Mouse (Mus musculus) G1E-ER4 (cell line): ENCODE data around the gene Cmtm5. TPM values are rescaled to one million over a fixed set of nuclear protein-coding genes. Genes with fewer than 3 reads are reported as not detected.

Experiments used
- GATA1 ChIP-seq: IDR thresholded peaks from one replicate; pipeline ENCODE4 v1.8.0; 2012; ENCODE audit warnings: low read length, inconsistent platforms
- polyA plus RNA-seq: library from polyadenylated mRNA; stranded (reverse); fragments of >175 nt; gene quantifications from 2 replicates; pipeline ENCODE4 v1.2.3, GENCODE M21; 2012

The Cmtm5 gene
- not detected in 2 replicates for polyA plus RNA-seq

DNA sequence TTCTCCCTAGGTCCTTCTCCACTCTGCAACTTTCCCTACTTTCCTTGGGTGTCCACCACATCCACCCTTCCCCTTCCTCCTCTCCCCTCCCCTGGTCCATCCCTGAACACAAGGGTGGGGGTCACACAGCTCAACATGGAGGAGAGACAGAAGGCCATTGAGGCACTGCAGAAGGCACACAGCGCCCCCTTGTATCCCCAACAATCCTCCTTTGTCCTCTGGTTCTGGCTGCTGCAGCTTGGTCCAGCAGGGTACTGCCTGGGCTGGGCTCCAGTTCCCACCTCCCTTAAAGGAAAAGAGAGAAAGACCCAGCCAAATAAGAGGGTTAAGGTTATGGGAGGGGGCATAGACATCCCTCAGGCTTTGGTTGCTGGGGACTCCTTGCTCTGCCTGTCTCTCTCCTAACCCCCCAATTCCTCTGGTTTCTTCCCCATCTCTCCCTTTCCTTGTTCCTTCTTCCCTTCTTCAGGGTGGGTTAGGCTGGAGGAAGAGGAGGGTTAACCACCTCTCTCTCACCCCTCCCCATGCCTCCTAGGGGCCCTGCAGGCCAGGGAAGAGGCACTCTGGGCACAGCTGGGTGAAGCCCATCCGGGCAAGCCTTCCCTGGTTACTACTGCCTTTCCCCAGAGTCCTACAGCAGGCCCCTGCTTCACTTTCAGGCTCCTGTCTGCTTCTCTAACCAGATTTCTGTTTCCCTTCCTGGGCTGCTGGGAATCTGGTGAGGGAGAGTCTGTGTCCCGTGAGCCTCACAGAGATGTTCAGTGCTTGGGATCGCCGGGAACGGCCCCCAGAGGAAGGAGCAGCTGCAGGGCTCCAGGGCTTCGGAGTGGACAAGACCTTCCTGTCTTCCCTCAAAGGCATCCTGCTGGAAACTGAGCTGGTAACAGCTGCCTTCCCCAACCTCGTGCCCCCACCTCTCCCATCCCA, at the start of gene Cmtm5:
Gene Cmtm5, plus strand, starts transcription at position 358 of the 927 bp plus-strand sequence.
- TF ChIP-seq GATA1: no peak

DNA sequence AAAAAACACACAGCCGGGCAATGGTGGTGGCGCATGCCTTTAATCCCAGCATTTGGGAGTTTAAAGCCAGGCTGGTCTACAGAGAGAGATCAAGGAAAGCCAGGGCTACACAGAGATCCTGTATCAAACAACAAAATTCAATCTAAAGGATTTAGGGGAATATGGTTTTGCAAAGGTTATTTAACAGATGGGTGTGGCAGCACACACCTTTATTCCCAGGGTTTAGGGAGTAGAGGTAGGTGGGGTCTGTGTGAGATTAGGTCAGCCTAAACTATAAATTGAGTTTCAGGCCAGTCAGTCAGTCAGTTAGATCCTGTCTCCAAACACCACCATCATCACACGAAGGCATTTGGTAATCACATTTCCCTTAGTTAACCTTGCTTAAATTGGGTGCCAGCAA, 43.9 kb upstream of the Cmtm5 start, which contains the start of gene Pabpn1:
Gene Pabpn1, plus strand, starts transcription at position 301 of the 400 bp plus-strand sequence.
- TF ChIP-seq GATA1: no peak

DNA sequence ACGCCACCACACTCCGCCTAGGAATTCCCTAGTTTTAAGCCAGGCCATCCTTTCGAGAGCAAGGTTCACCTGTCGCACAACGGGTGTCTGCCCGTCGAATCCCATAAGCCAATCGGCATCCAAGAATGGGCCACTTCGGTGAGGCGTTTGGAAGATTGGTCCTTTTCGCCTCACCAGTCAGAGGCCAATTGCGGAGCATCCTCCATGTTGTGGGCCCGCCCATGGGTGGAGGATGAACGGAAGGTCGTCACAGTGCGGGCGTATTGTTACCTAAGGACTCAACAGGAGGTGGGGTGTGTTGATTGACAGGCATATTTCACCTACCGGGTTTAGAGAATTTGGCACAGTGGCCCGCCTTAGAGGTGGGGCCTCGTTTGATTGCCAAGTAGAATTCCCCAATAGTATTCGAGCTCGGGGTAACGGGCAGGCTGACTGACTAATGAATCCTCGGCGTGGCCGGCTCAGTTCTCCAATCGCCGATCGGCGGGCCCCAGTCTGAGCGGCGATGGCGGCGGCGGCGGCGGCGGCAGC, 42.3 kb upstream of the Cmtm5 start:
- TF ChIP-seq GATA1: no peak

DNA sequence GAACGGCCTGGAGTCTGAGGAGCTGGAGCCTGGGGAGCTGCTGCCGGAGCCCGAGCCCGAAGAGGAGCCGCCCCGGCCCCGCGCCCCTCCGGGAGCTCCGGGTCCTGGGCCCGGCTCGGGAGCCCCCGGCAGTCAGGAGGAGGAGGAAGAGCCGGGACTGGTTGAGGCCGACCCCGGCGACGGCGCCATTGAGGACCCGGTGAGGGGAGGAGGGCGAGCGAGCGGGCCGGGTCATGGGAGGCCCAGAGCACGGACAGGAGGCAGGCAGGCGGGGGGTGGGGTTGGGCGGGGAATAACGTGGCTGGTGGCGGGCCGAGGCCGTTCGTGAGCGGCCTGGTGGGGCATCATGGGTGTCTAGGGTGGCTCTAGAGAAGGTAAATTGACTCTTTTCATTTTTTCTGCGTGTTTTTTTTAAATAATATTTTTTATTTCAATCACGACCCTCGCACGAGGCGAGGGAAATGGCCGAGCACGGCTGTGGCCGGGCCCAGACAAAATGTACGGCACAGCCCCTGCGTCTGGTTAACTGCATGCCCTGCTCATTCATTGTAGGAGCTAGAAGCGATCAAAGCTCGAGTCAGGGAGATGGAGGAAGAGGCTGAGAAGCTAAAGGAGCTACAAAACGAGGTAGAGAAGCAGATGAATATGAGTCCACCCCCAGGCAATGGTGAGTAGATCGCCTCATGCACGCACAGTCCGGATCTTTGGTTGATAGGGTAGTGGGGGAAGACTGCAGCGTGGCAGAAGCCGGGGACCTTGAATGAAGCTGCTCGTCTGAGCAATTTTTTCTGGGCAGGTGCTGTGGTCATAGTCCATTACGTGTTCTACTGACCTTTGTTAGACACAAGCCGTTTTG, 41.5 kb upstream of the Cmtm5 start:
- no peak for TF ChIP-seq GATA1

DNA sequence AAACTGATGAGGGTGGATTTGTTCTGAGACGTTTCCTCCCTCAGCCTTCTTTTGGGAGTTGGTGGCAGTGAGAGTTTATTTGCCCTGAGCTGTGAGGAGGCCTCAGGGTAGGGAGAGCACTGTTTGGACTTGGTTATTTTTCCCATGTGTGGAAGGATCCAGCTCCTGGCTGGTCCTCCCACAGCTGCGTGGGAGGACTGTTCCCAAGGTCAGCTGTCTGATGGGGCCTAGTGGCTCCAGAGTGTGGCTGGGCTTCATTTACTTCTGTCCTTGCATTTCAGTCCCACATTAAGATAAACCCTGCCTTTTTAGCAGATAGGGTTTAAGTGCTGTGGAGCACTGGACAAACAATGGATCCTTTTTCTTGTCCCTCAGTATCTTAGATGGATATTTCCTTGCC, 38.6 kb upstream of the Cmtm5 start:
- TF ChIP-seq GATA1: no peak

DNA sequence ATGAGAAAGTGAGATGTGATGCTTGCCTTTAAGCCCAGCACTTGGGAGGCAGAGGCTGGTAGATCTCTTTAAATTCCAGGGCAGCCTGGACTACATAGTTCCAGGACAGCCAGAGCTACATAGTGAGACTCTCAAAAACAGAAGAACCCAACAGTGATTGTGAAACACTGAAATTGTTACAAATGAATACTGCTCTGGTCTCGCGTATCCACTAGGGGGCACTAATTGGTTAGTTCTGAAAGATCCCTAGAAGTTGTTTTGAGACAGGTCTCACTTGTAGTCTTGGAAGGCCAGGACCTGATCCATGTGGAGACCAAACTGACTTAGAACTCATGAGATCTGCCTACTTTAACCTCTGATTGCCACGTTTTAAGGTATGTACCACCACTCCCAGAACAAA, 35.7 kb upstream of the Cmtm5 start:
- TF ChIP-seq GATA1: no peak

DNA sequence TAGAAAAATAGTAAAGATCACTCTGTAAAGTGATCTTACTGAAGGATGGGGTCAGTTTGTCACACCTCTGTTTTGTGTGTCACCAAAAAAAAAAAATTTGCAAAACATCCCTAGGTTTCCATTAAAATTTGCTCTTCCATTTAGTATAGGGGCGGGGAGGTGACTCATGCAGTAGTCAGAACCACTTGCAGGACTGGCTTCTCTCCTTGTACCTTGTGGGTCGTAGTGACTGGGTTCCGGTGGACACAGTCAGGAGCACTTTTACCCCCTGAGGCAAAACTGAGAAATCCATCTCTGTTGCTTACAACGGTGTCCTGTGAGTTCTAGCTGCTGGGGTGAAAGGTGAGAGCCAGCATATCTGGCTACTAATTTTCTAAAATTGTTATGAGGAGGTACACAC, 32.4 kb upstream of the Cmtm5 start:
- TF ChIP-seq GATA1: no peak

DNA sequence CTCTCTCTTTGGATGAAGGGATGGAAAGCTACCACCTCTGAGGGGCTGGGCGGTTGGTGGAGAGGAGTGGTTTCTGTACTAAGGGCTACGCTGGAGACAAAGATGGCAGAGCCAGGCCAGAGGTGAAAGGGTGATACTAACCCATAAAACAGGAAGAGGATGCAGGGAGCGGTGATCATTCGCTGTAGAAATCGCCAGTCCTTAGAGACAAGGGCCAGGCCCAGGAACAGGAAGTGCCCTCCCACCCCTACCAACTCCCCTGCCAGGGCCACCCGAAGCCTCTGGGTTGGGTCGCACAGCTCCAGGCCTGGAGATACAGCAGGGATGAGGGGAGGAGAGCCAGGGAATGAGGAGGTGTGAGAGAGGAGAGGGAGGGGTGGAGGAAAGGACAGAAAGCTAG, 27.4 kb upstream of the Cmtm5 start:
- no peak for TF ChIP-seq GATA1

DNA sequence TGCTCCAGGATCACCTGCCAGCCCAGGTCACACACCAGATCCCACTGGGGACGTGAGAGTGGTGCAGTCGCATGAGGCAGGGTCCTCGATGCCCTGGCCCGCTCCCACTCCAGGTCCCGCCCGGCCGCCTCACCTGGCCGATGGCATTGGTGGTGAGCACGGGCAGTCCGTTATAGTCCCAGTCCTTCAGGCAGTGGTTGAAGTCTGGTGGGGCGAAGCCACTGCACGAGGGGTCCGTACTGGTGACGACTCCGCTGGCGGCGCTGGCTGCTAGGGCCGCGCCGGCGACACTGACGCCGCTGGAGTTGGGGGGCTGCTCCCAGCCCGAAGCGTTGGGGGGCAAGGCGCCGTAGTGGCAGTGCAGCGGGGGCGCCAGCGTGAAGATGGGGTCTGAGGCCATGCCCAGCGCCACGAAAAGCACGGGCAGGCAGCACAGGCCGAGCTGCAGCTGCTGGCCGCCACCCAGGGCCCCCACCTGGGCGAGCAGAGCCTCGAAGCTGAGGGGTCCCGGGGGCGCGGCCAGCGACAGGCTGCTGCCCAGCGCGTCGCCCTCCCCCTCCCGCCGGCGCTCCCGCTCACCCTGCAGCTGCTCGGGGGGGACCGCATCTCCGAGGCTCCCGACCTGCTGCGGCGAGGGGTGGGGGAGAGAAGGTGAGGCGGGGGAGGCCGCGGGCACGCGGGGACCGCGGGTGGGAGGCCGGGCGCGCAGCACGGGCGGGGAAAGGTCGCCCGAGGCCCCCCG, 23.8 kb upstream of the Cmtm5 start:
- TF ChIP-seq GATA1: no peak

DNA sequence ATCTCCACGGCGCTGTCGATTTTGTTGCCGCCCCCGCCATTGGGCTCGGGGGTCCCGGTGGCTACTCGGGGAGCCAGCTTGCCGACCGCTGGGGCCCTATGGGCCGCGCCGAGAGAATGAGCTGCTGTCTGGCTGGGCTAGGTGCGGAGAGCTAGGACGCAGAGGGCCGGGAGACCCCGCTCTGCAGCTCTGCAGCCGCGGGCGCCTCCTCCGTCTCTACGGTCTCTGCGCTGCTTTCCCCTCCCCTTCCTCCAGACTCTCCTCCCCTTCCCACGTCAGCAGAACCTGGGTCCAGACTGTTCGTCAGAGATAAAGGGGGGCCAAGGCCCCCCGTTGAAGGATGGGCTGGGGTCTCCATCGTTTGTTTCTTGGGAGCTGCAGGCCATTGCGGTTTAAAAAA, 23.2 kb upstream of the Cmtm5 start, which contains the start of gene Slc22a17:
Gene Slc22a17, minus strand, starts transcription at position 247 of the 400 bp plus-strand sequence.
- no peak for TF ChIP-seq GATA1

DNA sequence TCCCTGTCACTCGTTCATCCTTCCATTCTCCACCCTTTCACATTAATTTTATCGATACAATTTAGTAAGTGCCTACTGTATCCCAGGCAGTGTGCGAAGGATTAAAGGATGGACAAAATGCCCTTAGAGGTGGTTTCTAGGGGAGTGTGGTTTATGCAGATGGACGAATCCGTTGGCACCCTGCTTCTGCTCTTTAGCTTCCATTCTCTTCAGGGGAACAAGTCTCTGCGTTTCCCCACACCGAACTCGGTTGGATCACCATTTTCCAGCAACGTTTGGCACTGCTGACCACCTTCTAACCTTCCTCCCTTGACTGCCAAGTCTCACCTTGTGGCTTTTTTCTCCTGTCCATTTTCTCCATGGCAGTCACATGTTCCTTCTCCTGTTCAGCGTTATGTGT, 22.7 kb upstream of the Cmtm5 start:
- TF ChIP-seq GATA1: no peak

DNA sequence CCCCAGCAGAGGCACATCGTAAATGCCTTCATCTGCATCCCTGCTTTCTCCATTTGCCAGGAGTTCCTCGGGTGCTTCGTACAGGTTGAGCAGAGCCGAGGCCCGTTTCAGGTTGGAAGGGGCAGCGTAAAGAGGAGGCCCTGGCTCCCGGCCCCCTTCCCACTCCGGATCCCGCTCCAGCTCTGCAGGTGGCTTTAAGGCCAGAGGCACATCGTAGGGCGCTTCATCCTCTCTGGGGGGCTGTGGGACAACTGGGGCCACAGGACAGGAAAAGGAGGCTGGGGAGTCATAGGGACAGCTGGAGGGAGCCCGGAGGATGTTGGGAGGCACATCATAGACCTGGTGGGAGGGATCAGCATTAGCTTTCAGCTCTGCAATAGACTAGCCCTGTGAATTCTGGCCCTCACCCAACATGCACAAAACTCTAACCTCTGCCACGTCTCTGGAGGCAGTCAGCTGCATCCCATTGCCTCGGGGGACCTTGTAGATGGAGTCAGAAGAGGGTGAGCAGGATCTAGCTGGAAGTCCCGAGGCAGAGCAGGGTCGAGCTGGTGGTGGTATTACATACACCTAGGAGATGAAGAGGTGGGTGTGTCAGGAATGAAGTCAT, 15.9 kb upstream of the Cmtm5 start:
- no peak for TF ChIP-seq GATA1

DNA sequence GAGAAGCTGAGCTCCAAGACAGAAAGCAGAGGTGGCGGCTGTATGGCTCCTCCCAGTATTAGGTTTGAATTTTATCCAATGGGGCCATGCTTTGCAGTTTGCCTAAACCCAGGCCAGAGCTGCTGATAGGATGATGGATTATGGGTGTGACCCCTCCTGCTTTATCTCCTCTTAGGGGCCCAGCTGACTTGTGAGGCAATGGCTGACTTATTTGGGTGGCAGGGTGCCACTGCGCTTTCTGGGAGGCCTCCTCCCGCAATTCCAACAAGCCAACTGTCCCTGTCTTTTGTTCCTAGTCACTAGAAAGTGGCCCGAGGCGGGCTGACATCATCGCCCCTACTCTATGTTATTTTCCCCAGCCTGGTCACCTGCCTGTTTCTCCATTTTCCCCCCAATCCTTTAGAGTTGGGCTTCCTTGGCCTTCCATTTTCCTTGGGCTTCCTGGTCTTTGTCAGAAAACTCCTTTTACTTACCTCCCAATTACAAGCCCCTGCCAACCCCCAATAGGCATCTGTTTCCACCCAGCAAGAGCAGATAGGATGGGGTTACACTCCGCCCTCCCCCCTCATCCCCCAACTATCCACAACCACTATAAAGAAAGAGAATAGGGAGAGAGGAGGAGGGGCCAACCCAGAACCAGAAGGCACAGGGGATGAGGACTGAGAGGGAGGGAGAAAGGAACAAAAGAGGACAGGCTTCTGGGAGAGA, 11.3 kb upstream of the Cmtm5 start:
- no peak for TF ChIP-seq GATA1
